Mouse (Mus musculus): ENCODE measurements around the gene C1galt1.

C1galt1 gene

DNA sequence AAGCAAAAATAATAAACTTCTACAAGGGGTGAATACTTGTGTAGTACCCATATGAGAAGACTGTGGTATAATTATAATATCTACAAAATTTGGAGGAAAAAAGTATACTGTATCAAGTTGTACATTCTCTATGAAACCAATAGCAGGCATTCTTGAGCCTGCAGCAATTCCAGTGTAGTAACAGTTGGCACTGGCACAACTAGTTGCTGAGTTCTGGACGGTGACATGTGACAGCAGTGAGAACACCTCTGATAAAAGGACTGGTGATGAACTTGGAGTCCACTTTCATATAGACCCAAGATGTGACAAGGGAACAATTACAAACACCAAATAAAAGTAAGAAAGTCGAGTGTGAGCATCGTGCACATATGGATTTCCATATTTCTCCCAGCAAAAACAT lies 14.5 kb downstream of the C1galt1 start:
- no peak for DNase-seq (ENCODE audit: low spot score)

GRCm38 (mm10) chr6:7861033-7861432 lies 16.4 kb downstream of the C1galt1 start:
- DNase-seq (ENCODE audit: low spot score), result no peak

DNA sequence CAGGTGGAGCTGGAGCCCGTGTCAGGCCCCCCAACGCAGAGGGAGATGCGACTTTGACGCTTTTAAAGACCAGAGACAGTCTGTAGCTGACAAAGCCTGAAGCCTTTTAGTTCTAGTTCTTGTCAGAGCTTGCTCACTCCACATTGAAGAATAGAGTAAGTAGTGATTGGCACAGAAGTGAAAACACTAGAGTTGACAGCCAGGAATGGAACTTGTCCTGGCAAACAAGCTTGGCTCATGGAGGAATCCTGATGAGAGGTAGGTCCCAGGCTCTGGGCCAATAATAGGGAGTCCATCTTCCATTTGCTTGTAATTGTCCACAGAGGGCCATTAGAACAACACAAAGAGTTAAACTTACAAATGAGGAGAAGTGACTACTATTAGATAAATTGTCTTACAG lies 18.7 kb downstream of the C1galt1 start:
- no peak for DNase-seq (ENCODE audit: low spot score)

- no peak for DNase-seq (ENCODE audit: low spot score)
Observed at GRCm38 (mm10) chr6:7876836-7877235, 32.2 kb downstream of the C1galt1 start.

DNA sequence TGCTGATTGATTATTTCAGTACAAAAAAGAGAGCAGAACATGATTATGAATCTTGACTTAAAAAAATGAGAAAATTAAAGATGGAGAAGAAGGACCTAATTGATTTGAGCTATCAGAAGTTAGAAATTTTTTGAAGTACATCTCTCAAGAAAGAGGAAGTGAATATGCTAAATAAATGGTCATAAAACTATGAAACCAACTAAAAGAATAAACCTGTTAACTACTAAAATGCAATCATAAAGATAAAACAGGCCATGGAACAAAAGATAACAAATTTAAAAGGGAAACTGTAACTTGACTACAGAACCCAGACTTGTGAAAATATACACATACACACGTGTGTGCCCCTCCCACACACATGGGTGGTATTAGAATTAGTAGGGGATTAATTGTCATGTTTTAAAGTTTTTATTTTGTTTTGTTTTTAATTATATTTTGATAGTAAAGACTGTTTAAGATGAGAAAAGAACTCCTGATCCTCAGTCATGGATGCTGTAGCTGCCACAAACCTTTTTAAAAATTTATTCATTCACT lies 37.0 kb downstream of the C1galt1 start:
- DNase-seq (ENCODE audit: low spot score), result no peak

GRCm38 (mm10) chr6:7882520-7882919 lies 37.9 kb downstream of the C1galt1 start:
- no peak for DNase-seq (ENCODE audit: low spot score)

GRCm38 (mm10) chr6:7885994-7886684 lies 41.5 kb downstream of the C1galt1 start:
- no peak for DNase-seq (ENCODE audit: low spot score)

DNA sequence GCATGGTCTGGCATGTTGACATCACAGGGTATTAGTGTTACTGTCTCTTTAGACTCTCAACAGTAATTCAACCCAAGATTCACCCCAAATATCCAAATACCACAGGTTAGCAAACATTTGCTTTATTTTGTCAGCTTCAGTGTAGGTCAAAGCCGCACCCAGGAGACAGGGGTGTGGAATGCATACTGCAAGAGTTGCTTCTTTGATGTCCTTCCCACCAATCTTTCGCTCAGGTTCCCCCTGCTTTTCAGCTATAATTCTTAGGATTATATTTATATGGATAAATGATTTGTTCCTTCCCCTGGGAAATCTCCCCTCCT lies 42.0 kb downstream of the C1galt1 start:
- no peak for DNase-seq (ENCODE audit: low spot score)

DNA sequence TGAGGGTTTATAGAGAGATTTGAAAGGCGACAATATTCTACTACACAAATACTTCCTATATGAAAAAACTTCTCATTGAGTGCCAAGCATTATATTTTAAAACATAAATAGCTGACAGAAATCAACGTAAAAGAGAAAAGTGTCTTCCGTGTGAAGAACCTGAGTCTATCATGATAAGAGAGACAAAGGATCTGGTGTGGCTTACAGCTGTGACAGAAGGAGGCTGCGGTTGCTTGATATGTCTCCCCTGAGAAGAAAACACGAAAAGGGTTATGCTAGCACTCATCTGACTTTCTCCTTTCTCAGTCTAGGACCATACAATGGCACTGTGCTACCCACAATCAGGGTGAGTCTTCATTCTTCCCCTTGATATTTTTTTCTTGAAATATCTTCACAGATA lies 51.7 kb downstream of the C1galt1 start:
- DNase-seq (ENCODE audit: low spot score), result no peak

DNA sequence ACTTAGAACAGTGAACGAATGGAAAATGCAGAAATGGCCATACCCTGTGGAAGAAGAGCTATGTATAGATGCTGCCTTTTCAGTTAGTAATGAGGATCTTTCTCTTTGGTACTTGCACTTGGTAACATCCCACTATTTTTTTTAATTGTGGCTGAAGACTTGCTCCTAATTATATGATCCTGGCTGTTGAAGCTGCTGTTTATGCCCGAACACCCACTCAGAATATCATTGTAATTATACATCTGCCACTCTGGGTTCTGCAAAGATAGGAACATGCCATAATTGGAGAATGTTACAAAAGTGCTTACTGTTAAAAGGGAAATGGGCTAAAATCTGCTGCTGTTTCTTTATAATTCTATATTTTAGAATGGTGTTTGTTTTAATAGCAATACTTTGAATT lies 67.4 kb downstream of the C1galt1 start:
- DNase-seq (ENCODE audit: low spot score), result no peak
